Mouse (Mus musculus) activated CD4-positive, CD25-positive, alpha-beta regulatory T cell, adult 9 weeks (primary cell): Measurements from ENCODE around the gene Fes. TPM values are rescaled to one million over a fixed set of nuclear protein-coding genes. Genes with fewer than 3 reads are reported as not detected.

ENCODE experiments used
- polyA plus RNA-seq: library from polyadenylated mRNA; unstranded; fragments of 100-300 nt; shearing (Covaris generic); gene quantifications from one replicate; pipeline ENCODE4 v1.2.1, GENCODE M21; 2017

Gene Fes
- 1.7 TPM for polyA plus RNA-seq

DNA sequence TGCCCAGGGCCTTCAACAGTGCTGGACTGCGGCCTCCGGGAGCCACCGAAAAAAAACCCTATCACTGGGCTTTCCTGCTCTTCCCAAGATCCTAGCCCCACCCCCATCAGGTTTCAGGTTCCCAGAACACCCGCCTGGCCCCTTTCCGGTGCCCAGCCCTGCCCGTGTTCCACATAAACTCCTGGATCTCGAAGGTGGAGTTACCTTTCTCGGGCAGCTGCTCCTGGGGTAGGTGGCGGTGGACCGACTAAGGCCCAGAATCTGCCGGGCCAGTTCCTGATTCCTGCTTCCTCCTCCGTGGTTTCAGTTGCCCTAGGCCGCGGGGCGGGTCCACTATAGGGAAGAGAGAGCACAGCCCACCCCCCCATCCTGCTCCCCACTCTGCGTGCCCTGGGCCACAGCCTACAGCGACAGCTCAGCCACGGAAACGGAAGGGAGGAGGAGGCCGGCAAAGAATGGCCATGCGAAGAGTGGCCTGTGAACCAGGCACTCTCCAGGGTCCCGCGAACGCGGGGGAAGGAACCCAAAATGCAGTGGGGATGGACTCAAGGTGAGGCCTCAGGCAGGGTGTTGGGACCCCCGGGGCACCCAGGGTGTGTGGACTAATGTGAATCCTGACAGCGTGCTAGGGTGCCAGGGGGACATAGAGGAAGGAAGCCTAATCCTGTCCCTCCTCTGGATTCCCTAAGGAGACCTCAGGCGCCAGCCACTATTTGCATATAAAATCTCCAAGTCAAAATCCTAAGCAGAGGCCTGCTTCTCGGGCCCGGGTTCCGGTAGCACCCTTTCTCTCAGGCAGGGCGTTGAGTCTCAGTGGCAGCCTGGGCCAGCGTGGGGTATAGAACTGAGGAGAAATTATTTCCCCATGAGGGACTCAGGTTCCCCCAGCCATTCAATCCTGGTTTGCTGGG is at the start of gene Fes:
TSS of gene Fes (minus strand) at position 314 of the 911 bp plus-strand sequence.

DNA sequence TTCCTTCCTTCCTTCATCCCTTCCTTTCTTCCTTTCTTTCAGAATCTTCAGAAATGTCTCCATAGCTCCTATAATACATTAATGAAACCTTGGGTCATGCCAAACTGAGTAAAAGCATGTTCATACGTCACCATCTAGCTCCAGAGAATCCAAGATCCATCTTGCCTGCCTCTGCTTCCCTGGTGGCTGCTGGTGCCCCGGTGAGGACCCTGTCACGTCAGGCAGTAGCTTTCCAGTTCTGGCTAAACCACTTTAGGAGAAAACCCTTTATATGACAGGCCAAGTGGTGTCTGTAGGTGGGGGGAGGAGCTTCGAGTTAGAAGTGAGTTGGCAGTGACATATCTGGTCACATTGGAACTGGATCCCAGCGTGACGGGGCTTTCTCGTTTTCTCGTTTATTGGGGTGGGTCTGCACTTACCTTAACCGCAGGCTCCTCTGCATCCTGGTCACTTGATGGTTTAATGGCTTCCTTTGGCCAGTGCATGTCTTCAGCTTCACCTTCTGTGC is 17.5 kb upstream of the Fes start, which contains the start of gene Furin:
TSS of gene Furin (minus strand) at position 249 of the 508 bp plus-strand sequence.

DNA sequence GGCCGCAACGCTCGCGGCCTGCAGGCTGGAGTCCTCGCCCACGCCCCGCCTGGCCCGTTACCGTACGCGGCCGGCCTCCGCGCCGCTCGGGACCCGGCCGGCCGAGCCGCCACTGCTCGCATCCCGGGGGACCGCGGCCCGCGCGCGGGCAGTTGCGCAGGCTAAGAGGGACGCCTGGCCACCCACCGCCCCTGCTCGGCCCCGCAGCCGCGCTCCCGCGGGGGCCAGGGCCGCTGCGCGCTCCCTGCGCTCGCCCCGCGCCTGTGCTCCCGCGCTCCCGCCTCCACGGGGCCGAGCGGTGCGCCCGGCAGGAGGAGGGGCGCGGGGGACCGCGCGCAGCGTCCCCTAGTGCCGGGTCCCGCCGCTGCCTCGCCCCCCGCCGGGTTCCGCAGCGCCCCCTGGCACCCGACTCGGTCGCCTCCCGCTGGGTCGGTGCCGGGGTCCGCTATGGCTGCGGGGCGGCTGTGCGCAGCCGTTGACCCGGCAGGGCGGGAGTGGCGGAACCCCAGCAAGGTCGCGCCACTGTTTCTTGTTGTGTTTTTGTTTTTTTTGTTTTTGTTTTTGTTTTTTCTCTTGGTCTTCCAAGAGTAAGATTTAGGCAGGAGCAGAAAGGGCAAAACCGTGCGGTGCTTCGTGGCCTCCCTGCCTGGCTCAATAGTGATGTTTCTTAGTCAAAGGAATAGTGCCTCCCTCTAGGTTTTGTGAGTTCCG is 16.6 kb downstream of the Fes start, which contains the start of gene Man2a2:
TSS of gene Man2a2 (minus strand) at position 335 of the 711 bp plus-strand sequence.

DNA sequence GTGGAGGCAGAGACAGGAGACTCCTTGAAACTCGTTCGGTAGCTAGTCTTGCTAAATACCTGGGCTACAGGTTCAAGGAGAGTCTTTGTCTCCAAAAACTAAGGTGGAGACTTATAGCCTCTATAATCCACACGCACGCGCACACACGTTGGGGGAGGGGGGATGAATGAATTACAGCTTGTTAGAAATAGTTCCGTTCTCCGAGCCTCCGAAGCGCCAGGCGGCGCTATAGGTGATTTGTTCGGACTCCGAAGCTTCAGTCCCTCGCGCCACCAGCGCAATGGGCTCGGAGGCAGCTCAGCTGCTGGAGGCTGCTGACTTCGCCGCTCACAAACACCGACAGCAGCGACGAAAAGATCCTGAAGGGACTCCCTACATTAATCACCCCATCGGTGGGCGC is 44.9 kb downstream of the Fes start, which contains the start of gene Hddc3:
TSS of gene Hddc3 (plus strand) at position 247 of the 400 bp plus-strand sequence.

DNA sequence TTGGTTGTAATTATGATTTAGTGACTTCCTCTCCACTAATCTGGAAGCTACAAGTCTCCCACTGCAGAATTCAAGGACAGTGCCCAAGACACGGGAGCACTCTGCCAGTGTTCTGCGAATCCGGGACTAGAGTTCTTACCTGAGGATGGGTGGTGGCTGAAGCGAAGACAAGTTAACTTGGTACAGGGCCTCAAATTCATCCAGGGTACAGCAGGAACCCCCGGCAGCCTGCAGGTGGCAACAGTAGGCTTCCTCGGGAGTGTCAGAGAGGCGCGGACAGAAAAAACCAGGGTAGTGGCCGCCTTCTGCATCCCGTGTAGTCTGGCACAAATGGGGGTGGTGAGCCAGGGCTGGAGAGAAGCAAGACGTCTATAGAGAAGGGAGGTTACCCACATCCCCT is 47.0 kb downstream of the Fes start, which contains the start of gene Unc45a:
TSS of gene Unc45a (minus strand) at position 213 of the 400 bp plus-strand sequence.

Other genes with a start within 250 kb of the Fes start
- 9.2 TPM for gene Sema4b, start 201.1 kb downstream of the Fes start, polyA plus RNA-seq
- 178 TPM for gene Cib1, start 155.1 kb downstream of the Fes start, polyA plus RNA-seq
- 11.0 TPM for gene Gdpgp1, start 155.1 kb downstream of the Fes start, polyA plus RNA-seq
- gene Ttll13, start 141.6 kb downstream of the Fes start, polyA plus RNA-seq = 0.61 TPM
- gene Ngrn, start 126.7 kb downstream of the Fes start, polyA plus RNA-seq = 55.3 TPM
- gene Vps33b, start 118.3 kb downstream of the Fes start, polyA plus RNA-seq = 48.1 TPM
- 18.1 TPM for gene Prc1, start 93.5 kb downstream of the Fes start, polyA plus RNA-seq
- 27.0 TPM for gene Rccd1, start 63.5 kb downstream of the Fes start, polyA plus RNA-seq
- 86.8 TPM for gene Unc45a, start 46.9 kb downstream of the Fes start, polyA plus RNA-seq
- 6.9 TPM for gene Hddc3, start 44.8 kb downstream of the Fes start, polyA plus RNA-seq
- 13.0 TPM for gene Man2a2, start 16.6 kb downstream of the Fes start, polyA plus RNA-seq
- 8.9 TPM for gene Furin, start 17.5 kb upstream of the Fes start, polyA plus RNA-seq
- 5.9 TPM for gene Blm, start 147.2 kb upstream of the Fes start, polyA plus RNA-seq